7 mouse cellular contexts compared by ENCODE assay signal in the genomic region with DNA sequence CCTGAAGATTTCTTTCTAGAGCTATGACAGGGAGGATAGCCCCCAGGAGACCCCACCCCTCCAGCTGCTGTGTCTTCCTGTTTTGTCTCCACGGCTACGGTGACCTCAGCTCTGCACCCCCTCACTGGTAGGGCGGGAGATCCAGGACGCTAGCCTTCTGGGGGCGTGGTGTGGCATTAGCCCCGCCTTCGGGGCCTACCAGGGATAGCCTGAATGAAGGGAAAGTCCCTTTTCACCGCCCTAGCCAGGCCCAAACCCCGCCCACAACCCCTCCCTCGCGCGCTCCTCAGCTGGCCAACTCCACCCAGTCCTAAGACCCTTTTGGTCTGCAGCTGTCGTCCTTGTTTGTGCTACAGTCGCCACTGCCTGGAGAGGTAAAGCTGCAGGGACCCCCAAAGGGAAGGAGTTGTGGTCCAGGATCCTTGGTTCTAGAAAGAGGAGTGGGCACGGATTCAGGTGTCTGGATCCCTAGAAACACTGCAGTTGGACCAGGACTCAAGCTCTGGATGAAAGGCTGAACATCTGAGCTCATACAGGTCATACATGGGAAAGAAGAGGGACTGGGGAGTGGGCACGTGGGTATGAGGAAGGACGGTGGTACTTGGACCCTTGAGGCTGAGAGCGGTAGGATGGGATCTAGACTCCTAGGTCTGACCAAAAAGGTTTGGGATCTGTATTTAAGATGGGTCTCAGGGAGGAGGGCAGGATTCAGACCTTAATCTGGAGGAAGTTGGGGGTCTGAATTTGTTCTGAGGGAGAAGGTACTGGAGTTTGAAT. TPM values are rescaled to one million over a fixed set of nuclear protein-coding genes. Genes with fewer than 3 reads are reported as not detected.
A peak's percentile ranks its signal among the peaks of the same experiment; 100 is the strongest.
DNase-seq lines count a peak whose midpoint lies in the region; ATAC-seq lines count a peak whose summit lies in the region.

No protein-coding gene starts in this region.

- peak overlapping the region; percentile 71 for H3K9ac ChIP-seq in midbrain, embryonic 12.5 days (replicated peaks)

- H3K27me3 ChIP-seq in limb, embryonic 10.5 days (ENCODE audit: low read depth, poor library complexity, severe bottlenecking) = no peaks in the 10 kb centered on the region
- H3K27me3 ChIP-seq in midbrain, embryonic 12.5 days = no peaks in the 10 kb centered on the region

- H3K9me3 ChIP-seq in limb, embryonic 10.5 days (replicated peaks) = no peaks in the 10 kb centered on the region
- H3K9me3 ChIP-seq in midbrain, embryonic 12.5 days = no peaks in the 10 kb centered on the region

- peak overlapping the region; percentile 62 for H3K4me2 ChIP-seq in midbrain, embryonic 12.5 days (replicated peaks)

- DNase-seq in adrenal gland, postnatal 10 days = peak; percentile 98
- DNase-seq in embryo, embryonic 11.5 days (ENCODE audit: low read depth, low spot score) = peak; percentile 95
- peak; percentile 100 for DNase-seq in heart, adult 11 months
- DNase-seq in kidney, adult 11 months = peak; percentile 94
- DNase-seq in limb, embryonic 10.5 days (ENCODE audit: low spot score) = peak; percentile 95
- DNase-seq in skeletal muscle tissue, adult 2 months (ENCODE audit: low read depth, low spot score) = peak; percentile 94

- H3K4me1 ChIP-seq in limb, embryonic 10.5 days = peaks cover 42% of the 10 kb centered on the region
- H3K4me1 ChIP-seq in midbrain, embryonic 12.5 days = peaks cover 29% of the 10 kb centered on the region

- H3K36me3 ChIP-seq in limb, embryonic 10.5 days = peaks cover 3% of the 10 kb centered on the region; the same call in 1 of the 2 replicates
- H3K36me3 ChIP-seq in midbrain, embryonic 12.5 days = no peaks in the 10 kb centered on the region

- peak overlapping the region; percentile 90 for H3K27ac ChIP-seq in limb, embryonic 10.5 days
- peak overlapping the region; percentile 78 for H3K27ac ChIP-seq in midbrain, embryonic 12.5 days (replicated peaks)

- ATAC-seq in midbrain, embryonic 12.5 days (ENCODE audit: low FRiP score, low read depth) = peak; percentile 92

- H3K4me3 ChIP-seq in limb, embryonic 10.5 days = peak overlapping the region; percentile 51
- H3K4me3 ChIP-seq in midbrain, embryonic 12.5 days = peak overlapping the region; percentile 47

- WGBS in limb, embryonic 10.5 days = 1% methylated on average over 18 of the region's 18 CpGs
- under 1% methylated on average over 18 of the region's 18 CpGs for WGBS in midbrain, embryonic 12.5 days

RNA-seq across cellular contexts. Expression of a gene that starts 1.5 kb away (rescaled TPM):
- total RNA-seq in adrenal gland, postnatal 10 days (2021) = 1 to 10 TPM; 1.6 to 2.6 TPM
- 0.06 TPM in 1 of 2 replicates, not detected in the other for polyA plus RNA-seq in limb, embryonic 10.5 days (2016; fragmentation: Nextera tagmentation; extraction: Ambion mirVana)
- 0.48 and 2.4 TPM in 2 replicates for polyA plus RNA-seq in midbrain, embryonic 12.5 days (2016; fragmentation: Nextera tagmentation; extraction: Ambion mirVana)

RNA-seq across cellular contexts. Expression of a gene that starts 1.6 kb away (rescaled TPM):
- 100 to 1,000 TPM; 110 to 126 TPM for total RNA-seq in adrenal gland, postnatal 10 days (2021)
- polyA plus RNA-seq in limb, embryonic 10.5 days (2016; fragmentation: Nextera tagmentation; extraction: Ambion mirVana) = 23.6 and 29.4 TPM in 2 replicates
- 30.2 and 31.7 TPM in 2 replicates for polyA plus RNA-seq in midbrain, embryonic 12.5 days (2016; fragmentation: Nextera tagmentation; extraction: Ambion mirVana)

RNA-seq across cellular contexts. Expression of a gene that starts 40.9 kb away (rescaled TPM):
- 1 to 10 TPM in 1 of 2 experiments, under 1 TPM in 1; 0.15 to 1.0 TPM for total RNA-seq in adrenal gland, postnatal 10 days (2021)
- not detected in 2 replicates for polyA plus RNA-seq in limb, embryonic 10.5 days (2016; fragmentation: Nextera tagmentation; extraction: Ambion mirVana)
- not detected in 2 replicates for polyA plus RNA-seq in midbrain, embryonic 12.5 days (2016; fragmentation: Nextera tagmentation; extraction: Ambion mirVana)

RNA-seq across cellular contexts. Expression of a gene that starts 42.3 kb away (rescaled TPM):
- 1 to 10 TPM; 8.8 to 9.4 TPM for total RNA-seq in adrenal gland, postnatal 10 days (2021)
- 0.67 and 2.4 TPM in 2 replicates for polyA plus RNA-seq in limb, embryonic 10.5 days (2016; fragmentation: Nextera tagmentation; extraction: Ambion mirVana)
- 3.5 and 4.2 TPM in 2 replicates for polyA plus RNA-seq in midbrain, embryonic 12.5 days (2016; fragmentation: Nextera tagmentation; extraction: Ambion mirVana)

Comparison
In these comparisons a context has a peak if more than half of its experiments do, and no peak if none do; other contexts are left out.
1. Peak in every context shown above with its lines: DNase-seq, ATAC-seq, H3K4me3 ChIP-seq and H3K27ac ChIP-seq.